Mouse (Mus musculus): ENCODE measurements at regions not wholly inside any gene's neighbourhood (a gene's known extent, or its start where the extent isn't known, plus 50 kb on each side); places are given as distances from the start of the nearest gene placed in this dataset.

DNA sequence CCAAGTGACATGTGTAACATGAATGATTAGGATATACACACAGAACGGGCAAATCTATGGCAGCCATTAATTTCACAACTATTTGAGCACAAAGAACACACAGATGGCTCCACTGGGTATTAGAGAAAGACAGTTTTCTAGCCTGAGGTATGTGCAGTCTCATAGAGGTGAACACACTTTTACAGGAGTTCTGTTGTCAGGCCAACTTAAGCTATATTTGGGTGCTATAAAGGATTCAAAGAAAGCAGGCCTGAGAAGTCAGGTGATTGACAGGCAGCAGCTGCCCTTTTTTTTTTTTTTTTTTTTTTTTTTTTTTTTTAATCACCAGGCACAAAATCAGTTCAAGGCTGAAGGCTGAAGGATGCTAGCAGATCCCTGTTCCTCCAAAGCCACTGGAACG, 153.0 kb downstream of the Gm11361 start:
- no peak for TF ChIP-seq CTCF (IDR thresholded peaks at IDR 0.05; ENCODE audit: low read depth)
- no peak for TF ChIP-seq EP300 (IDR thresholded peaks at IDR 0.05; ENCODE audit: low read depth)
